Mouse (Mus musculus) megakaryocyte, embryonic 14.5 days (primary cell): ENCODE measurements around the gene Unc79. TPM values are rescaled to one million over a fixed set of nuclear protein-coding genes. Genes with fewer than 3 reads are reported as not detected.
A peak's percentile ranks its signal among the peaks of the same experiment; 100 is the strongest.

Experiments
- H3K27me3 ChIP-seq: replicated peaks from 2 replicates; pipeline ENCODE3; 2012; ENCODE audit warnings: inconsistent platforms
- H3K36me3 ChIP-seq: replicated peaks from 2 replicates; pipeline ENCODE3; 2012; ENCODE audit warnings: low read length, inconsistent platforms, mixed read lengths
- H3K4me1 ChIP-seq: 2 replicates; pipeline ENCODE4 v1.6.1; 2012; ENCODE audit warnings: inconsistent platforms
- H3K4me3 ChIP-seq: replicated peaks from 2 replicates; pipeline ENCODE3; 2012; ENCODE audit warnings: moderate library complexity, mild to moderate bottlenecking, inconsistent platforms
- H3K9me3 ChIP-seq: 2 replicates; pipeline ENCODE4 v1.6.1; 2012; ENCODE audit warnings: inconsistent platforms
- FLI1 ChIP-seq: IDR thresholded peaks from 2 replicates; pipeline ENCODE4 v1.6.1; 2012; ENCODE audit warnings: low read length, inconsistent platforms, mixed read lengths
- GATA1 ChIP-seq: IDR thresholded peaks from 3 replicates; pipeline ENCODE4 v1.6.1; 2012; ENCODE audit warnings: mixed read lengths, low read length, inconsistent platforms, borderline replicate concordance
- polyA plus RNA-seq: library from polyadenylated mRNA; stranded (reverse); fragments of >175 nt; gene quantifications from 2 replicates; pipeline ENCODE4 v1.2.3, GENCODE M21; 2012; ENCODE audit warnings: low replicate concordance; ENCODE audit not compliant: insufficient read depth

Unc79 gene
- polyA plus RNA-seq, 1 experiment, result 0.06 TPM

DNA sequence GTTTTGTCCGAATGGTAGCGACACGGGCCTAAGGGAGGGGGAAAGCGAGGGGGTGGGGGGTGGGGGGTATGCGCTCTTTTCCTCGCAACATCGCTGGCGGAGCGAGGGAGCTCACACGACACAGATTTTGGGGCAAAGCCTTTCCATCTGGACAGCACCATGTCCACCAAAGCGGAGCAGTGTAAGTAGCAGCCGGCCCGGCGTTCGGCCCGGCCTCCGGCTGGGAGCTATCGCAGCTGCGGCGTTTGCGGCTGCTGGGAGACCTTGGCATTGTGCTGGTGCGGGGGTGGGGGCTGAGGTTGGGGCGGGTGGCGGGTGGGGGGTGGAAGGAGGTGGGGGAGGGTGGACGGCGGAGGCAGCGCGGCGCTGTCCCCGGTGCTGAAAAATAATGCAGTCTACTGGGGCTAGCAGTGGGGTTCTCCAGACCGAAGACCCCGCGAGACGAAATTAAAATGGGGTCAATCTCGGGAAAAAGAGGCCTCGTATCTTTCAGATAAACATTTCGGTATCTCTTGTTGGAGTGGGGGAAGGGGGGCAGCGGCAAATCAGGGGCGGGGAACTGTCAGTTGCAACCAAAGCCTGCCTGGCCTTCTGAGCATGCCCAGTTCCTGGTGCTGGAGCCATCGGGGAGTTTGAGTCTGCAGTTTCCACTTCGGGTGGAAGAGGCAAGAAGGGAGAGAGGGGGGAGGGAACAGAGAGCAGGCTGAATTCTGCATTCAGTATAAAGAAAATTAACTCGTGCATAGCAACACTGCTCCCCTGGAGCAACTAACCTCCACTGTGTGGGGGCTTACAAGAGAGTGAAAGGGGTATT is 943 bp downstream of the Unc79 start:
- H3K9me3 ChIP-seq, result peaks cover 4% of the 10 kb centered on the region; the same call in 1 of the 2 replicates
- H3K4me1 ChIP-seq, result peaks cover 13% of the 10 kb centered on the region
- peak overlapping the region; percentile 72 for H3K4me3 ChIP-seq
- peaks cover 26% of the 10 kb centered on the region for H3K27me3 ChIP-seq
- TF ChIP-seq FLI1 (no peak), GATA1 (no peak)
- H3K36me3 ChIP-seq, result no peaks in the 10 kb centered on the region

DNA sequence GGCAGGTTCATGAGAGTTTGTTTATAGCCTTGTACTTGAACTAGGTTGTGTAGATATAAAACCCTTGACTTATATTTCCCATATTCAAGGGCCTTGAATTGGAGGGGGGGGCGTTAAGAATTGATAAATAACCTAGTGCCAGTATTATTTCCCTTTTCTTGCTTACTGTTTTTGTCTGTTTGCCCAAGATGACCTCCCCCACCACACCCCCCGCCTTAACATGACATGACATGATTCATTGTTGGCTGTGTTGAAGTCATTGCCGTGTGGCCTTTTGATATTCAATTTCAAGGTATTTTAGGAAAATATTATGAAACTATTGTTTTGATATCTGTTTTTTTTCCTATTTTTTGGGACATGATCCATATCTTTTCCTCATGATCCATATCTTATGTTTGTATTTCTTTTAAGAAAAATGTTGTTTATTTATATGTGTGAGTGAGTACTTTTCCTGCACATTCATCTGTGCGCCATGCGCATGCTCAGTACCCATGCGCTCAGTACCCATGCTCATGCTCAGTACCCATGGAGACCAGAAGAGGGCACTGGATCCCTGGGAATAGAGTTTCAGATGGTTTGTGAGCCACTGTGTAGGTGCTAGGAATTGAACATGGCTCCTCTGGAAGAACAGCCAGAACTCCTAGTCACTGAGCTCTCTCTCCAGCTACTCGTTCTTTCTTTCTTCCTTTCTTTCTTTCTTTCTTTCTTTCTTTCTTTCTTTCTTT is 11.6 kb downstream of the Unc79 start:
- Histone ChIP-seq H3K4me3 (no peak overlapping the region), H3K9me3 (no peaks in the 10 kb centered on the region), H3K36me3 (no peaks in the 10 kb centered on the region), H3K4me1 (no peaks in the 10 kb centered on the region), H3K27me3 (no peaks in the 10 kb centered on the region)
- TF ChIP-seq FLI1 (no peak), GATA1 (no peak)

DNA sequence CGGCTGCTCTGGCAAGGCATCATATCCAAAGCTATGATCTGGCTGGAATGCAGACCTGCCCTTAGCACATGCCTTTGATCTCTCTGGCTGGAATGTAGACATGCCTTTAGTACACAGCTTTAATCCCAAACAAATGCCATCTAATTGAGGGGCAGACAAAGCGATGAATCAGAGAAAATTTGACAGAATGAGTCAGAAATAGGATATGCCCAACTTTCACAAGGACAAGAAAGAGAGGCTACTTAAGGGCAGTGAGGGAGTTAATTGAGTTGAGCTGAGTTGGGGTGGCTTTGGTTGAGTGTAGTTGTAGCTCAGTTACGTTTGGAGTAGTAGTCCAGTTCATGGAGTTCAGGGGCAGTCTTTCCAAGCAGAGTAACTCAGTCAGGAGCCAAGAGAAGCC is 12.4 kb downstream of the Unc79 start:
- no peaks in the 10 kb centered on the region for H3K9me3 ChIP-seq
- H3K36me3 ChIP-seq, result no peaks in the 10 kb centered on the region
- no peaks in the 10 kb centered on the region for H3K4me1 ChIP-seq
- H3K27me3 ChIP-seq, result no peaks in the 10 kb centered on the region
- H3K4me3 ChIP-seq, result no peak overlapping the region
- TF ChIP-seq FLI1, result no peak
- no peak for TF ChIP-seq GATA1

DNA sequence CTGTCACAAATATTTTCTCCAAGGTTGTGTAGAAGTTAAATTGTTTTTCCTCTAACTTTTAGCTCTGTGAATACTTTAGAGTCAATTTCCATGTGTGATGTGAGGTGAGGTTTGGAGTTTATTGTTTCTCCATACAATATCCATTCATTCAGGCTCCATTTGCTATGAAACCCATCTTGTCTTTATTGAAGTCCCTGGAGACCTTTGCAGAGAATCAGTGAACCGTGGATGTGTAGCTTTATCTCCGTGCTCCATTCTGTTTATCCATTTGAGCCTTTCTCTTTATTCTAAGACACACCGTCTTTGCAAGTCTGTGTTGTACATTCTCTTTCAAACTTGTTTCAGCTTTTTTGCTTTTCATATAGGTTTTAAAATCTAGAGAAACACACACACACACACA is 15.8 kb downstream of the Unc79 start:
- TF ChIP-seq GATA1, result no peak
- TF ChIP-seq FLI1, result no peak
- H3K36me3 ChIP-seq, result no peaks in the 10 kb centered on the region
- H3K27me3 ChIP-seq, result no peaks in the 10 kb centered on the region

GRCm38 (mm10) chr12:102980584-102980983 is 31.9 kb downstream of the Unc79 start:
- no peak for TF ChIP-seq GATA1
- H3K4me1 ChIP-seq, result no peaks in the 10 kb centered on the region
- no peaks in the 10 kb centered on the region for H3K9me3 ChIP-seq
- no peak overlapping the region for H3K4me3 ChIP-seq
- no peaks in the 10 kb centered on the region for H3K36me3 ChIP-seq
- H3K27me3 ChIP-seq, result no peaks in the 10 kb centered on the region

More for the DNA sequence above, 15.8 kb downstream of the Unc79 start:
- no peaks in the 10 kb centered on the region for H3K4me1 ChIP-seq
- no peak overlapping the region for H3K4me3 ChIP-seq
- H3K9me3 ChIP-seq, result no peaks in the 10 kb centered on the region

DNA sequence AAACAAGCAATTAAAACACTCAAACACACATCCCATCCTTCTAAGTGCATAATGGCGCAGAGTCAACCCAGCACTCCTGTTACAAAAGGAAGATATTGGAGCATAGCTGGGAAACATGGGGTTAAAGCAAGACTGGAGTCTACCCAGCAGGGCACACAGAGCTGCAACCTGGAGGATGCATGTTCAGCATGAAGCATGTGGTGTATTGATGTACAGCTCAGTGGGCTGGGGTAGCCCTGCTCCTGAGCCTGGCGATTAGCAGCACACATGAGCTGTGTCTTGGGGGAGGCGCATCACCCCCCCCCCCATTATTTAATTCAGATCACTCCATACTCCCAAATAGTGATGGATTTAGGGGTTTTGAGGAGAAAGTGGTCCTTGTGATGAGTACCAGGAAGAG is 32.9 kb downstream of the Unc79 start:
- H3K4me1 ChIP-seq, result no peaks in the 10 kb centered on the region
- no peak overlapping the region for H3K4me3 ChIP-seq
- H3K27me3 ChIP-seq, result no peaks in the 10 kb centered on the region
- no peak for TF ChIP-seq GATA1
- TF ChIP-seq FLI1, result no peak
- no peaks in the 10 kb centered on the region for H3K9me3 ChIP-seq
- no peaks in the 10 kb centered on the region for H3K36me3 ChIP-seq

- H3K4me3 ChIP-seq, result no peak overlapping the region
- no peak for TF ChIP-seq FLI1
- no peak for TF ChIP-seq GATA1
These were observed 36.7 kb downstream of the Unc79 start for GRCm38 (mm10) chr12:102985401-102985800.

DNA sequence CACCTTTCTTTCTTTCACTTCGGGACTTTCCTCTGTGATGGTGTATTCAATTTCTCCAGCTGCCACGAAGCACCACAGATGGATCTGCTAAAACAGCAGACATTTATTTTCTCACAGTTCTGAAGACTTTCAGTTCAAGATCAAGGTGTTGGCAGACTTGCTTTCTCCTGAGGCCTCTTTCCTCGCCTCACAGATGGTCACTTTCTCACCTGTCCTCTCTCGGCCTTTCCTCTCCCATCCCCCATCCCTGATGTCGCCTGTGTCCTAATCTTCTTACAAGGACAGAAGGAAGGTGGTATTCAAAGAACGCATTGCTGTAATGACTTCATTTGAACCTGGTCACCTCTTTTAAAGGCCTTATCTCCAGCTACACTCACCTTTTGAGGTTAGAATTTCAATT is 39.1 kb downstream of the Unc79 start:
- H3K27me3 ChIP-seq, result no peaks in the 10 kb centered on the region
- no peak overlapping the region for H3K4me3 ChIP-seq
- no peaks in the 10 kb centered on the region for H3K9me3 ChIP-seq
- TF ChIP-seq GATA1 (no peak), FLI1 (no peak)
- H3K4me1 ChIP-seq, result no peaks in the 10 kb centered on the region
- no peaks in the 10 kb centered on the region for H3K36me3 ChIP-seq

More at GRCm38 (mm10) chr12:102985401-102985800, 36.7 kb downstream of the Unc79 start:
- Histone ChIP-seq H3K9me3 (no peaks in the 10 kb centered on the region), H3K4me1 (no peaks in the 10 kb centered on the region), H3K36me3 (no peaks in the 10 kb centered on the region), H3K27me3 (no peaks in the 10 kb centered on the region)

- TF ChIP-seq GATA1 (no peak), FLI1 (no peak)
- Histone ChIP-seq H3K9me3 (no peaks in the 10 kb centered on the region), H3K36me3 (no peaks in the 10 kb centered on the region)
These were observed 59.8 kb downstream of the Unc79 start for GRCm38 (mm10) chr12:103008491-103008890.

GRCm38 (mm10) chr12:103018161-103018560 is 69.5 kb downstream of the Unc79 start:
- Histone ChIP-seq H3K9me3 (no peaks in the 10 kb centered on the region), H3K27me3 (no peaks in the 10 kb centered on the region)
- TF ChIP-seq GATA1, result no peak
- no peak for TF ChIP-seq FLI1

More at GRCm38 (mm10) chr12:103008491-103008890, 59.8 kb downstream of the Unc79 start:
- no peak overlapping the region for H3K4me3 ChIP-seq
- no peaks in the 10 kb centered on the region for H3K4me1 ChIP-seq
- H3K27me3 ChIP-seq, result no peaks in the 10 kb centered on the region

More at GRCm38 (mm10) chr12:103018161-103018560, 69.5 kb downstream of the Unc79 start:
- H3K4me3 ChIP-seq, result no peak overlapping the region
- H3K4me1 ChIP-seq, result no peaks in the 10 kb centered on the region
- no peaks in the 10 kb centered on the region for H3K36me3 ChIP-seq
